Mouse (Mus musculus): ENCODE measurements around the gene Fam78b. TPM values are rescaled to one million over a fixed set of nuclear protein-coding genes. Genes with fewer than 3 reads are reported as not detected.

The Fam78b gene
- polyA plus RNA-seq, 1 experiment from 2014 or later = 14.1 TPM

GRCm38 (mm10) chr1:167126292-167126691 lies 125.1 kb downstream of the Fam78b start:
- ATAC-seq (ENCODE audit: low FRiP score, low read depth) = no peak
- Histone ChIP-seq H3K27ac (replicated peaks) (no peak overlapping the region), H3K4me1 (replicated peaks) (no peaks in the 10 kb centered on the region), H3K4me2 (no peak overlapping the region), H3K4me3 (no peak overlapping the region), H3K36me3 (no peaks in the 10 kb centered on the region), H3K9me3 (no peaks in the 10 kb centered on the region), H3K27me3 (no peaks in the 10 kb centered on the region), H3K9ac (no peak overlapping the region)
- 77% methylated on average over 4 of the region's 4 CpGs for WGBS

- no peak overlapping the region for H3K4me3 ChIP-seq
- H3K36me3 ChIP-seq = no peaks in the 10 kb centered on the region
- 88% methylated on average over 5 of the region's 5 CpGs for WGBS
- H3K9me3 ChIP-seq = no peaks in the 10 kb centered on the region
- no peak overlapping the region for H3K9ac ChIP-seq
- H3K27ac ChIP-seq (replicated peaks) = no peak overlapping the region
- no peaks in the 10 kb centered on the region for H3K4me1 ChIP-seq (replicated peaks)
- H3K4me2 ChIP-seq = no peak overlapping the region
- no peaks in the 10 kb centered on the region for H3K27me3 ChIP-seq
- no peak for ATAC-seq (ENCODE audit: low FRiP score, low read depth)
Measured at GRCm38 (mm10) chr1:167135748-167136147, 134.5 kb downstream of the Fam78b start.
